Mouse (Mus musculus): ENCODE measurements around the gene Bcdin3d. TPM values are rescaled to one million over a fixed set of nuclear protein-coding genes. Genes with fewer than 3 reads are reported as not detected.

Gene Bcdin3d
- polyA plus RNA-seq, 1 experiment from 2014 or later: 26.9 TPM

DNA sequence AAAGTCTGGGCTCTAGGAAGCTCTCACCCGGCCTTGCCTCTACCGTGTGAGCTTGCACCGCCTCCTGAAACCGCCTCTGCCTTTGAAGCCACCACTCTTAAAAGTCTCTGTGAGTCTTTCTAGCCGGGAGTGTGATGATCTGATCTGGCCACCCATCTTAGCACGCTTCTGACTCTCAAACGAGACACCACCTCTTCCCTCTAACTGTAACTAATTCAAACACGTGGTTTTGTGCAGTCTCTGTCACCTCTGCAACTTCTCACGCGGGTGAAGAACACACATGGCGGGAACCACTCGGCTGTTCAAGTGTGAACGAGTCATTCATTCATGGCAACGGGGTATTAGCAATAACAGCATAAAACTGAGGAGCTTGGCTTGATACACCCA lies 2.9 kb downstream of the Bcdin3d start:
- peaks cover 14% of the 10 kb centered on the region for H3K4me1 ChIP-seq (replicated peaks)
- H3K27me3 ChIP-seq: no peaks in the 10 kb centered on the region
- H3K9ac ChIP-seq (replicated peaks): no peak overlapping the region
- ATAC-seq: no peak
- H3K4me3 ChIP-seq (replicated peaks): no peak overlapping the region
- H3K9me3 ChIP-seq: no peaks in the 10 kb centered on the region
- no peak overlapping the region for H3K4me2 ChIP-seq (replicated peaks)
- WGBS: 81% methylated on average over 14 of the region's 14 CpGs
- no peak overlapping the region for H3K27ac ChIP-seq
- H3K36me3 ChIP-seq: peaks cover 7% of the 10 kb centered on the region

DNA sequence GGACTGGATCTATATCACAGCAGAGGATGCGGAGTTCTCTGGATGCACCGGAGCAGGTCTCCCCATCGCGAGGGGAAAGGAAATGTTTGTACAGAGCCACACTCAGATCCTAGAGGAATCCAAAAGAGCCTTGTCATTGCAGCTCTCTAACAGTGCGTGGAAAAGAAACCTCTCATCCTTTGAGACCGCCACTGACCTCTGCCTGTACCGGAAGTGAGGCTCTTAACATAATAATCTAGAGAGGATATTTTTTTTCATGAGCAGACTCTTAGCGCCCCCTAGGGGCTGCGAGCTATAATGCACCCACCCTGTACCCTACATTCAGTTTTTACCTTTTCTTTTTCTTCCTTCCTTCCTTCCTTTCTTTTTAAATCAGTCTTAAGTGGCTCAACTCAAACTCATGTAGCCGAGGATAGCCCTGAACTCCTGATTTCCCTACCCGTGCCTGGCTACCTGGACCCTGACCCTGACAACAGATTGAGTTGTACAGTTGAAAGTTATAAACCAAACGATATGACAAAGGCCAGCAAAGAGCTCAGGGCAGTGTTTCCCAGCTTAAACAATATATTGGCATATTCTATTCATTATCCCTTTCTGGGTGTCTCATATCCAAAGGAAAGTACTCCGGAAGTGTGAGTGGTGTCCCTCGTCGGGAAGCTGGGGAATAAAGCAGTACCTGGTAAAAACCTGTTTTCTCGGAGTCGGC lies 3.4 kb downstream of the Bcdin3d start:
- H3K4me2 ChIP-seq (replicated peaks): peak overlapping the region; percentile 19; the same call in 1 of the 2 replicates
- ATAC-seq: no peak
- H3K27ac ChIP-seq: peak overlapping the region; percentile 16; the same call in 1 of the 2 replicates
- WGBS: 64% methylated on average over 17 of the region's 17 CpGs
- no peaks in the 10 kb centered on the region for H3K9me3 ChIP-seq
- H3K9ac ChIP-seq (replicated peaks): 0 out of 2 replicates have a peak overlapping the region, but pooled peaks have one; percentile 14
- peaks cover 10% of the 10 kb centered on the region for H3K36me3 ChIP-seq
- H3K4me3 ChIP-seq (replicated peaks): no peak overlapping the region
- H3K27me3 ChIP-seq: no peaks in the 10 kb centered on the region
- H3K4me1 ChIP-seq (replicated peaks): peaks cover 14% of the 10 kb centered on the region

DNA sequence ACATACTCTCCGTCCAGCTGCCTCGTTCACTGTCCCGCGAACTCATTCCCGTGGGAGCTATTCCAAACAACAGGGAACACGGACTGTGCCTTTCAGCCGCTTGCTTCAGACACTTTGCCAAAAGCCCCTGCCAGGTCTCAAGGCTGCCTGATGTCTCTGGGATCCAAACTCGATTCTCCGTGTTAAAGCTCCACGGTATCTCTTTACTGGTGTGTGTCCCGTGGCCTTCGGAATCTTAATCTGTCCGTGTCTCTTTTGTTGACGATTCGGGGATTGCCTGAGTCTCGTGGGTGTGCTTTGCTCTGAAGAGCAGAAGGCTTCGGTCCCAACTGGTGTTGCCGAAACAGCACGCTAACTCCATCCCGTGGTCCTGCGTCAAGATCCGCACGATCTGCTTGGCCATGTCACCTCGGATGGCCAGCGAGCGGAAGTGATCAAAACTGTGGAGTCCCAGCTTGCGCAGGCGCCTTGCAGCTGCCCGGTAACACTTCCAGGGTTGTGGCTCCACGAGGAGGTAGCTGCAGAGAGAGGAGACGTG lies 4.2 kb downstream of the Bcdin3d start:
- H3K27ac ChIP-seq: 0 out of 2 replicates have a peak overlapping the region, but pooled peaks have one; percentile 16
- no peak overlapping the region for H3K9ac ChIP-seq (replicated peaks)
- H3K36me3 ChIP-seq: peaks cover 10% of the 10 kb centered on the region
- ATAC-seq: no peak
- no peak overlapping the region for H3K4me3 ChIP-seq (replicated peaks)
- peaks cover 14% of the 10 kb centered on the region for H3K4me1 ChIP-seq (replicated peaks)
- H3K4me2 ChIP-seq (replicated peaks): peak overlapping the region; percentile 19; the same call in 1 of the 2 replicates
- H3K27me3 ChIP-seq: no peaks in the 10 kb centered on the region
- no peaks in the 10 kb centered on the region for H3K9me3 ChIP-seq
- WGBS: 92% methylated on average over 31 of the region's 31 CpGs

DNA sequence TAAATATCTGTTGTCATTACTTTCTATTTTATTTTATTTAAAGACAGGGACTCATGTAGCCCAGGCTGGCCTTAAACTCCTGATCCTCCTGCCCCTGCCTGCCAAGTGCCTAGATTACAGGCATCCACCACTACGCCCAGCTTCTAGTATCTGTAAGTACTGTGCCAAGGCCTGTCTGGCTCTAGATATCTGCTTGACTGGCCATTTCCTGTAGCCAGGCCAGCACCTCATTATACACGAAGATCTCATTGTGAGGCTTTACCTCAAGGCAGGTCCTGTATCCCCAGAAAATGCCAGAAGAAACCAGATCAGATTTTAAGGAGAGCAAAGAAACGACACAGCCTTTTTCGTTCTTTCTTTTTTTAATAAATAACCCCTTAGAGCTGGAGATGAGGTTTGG lies 4.8 kb downstream of the Bcdin3d start:
- Histone ChIP-seq H3K9ac (replicated peaks) (no peak overlapping the region), H3K27me3 (no peaks in the 10 kb centered on the region)

DNA sequence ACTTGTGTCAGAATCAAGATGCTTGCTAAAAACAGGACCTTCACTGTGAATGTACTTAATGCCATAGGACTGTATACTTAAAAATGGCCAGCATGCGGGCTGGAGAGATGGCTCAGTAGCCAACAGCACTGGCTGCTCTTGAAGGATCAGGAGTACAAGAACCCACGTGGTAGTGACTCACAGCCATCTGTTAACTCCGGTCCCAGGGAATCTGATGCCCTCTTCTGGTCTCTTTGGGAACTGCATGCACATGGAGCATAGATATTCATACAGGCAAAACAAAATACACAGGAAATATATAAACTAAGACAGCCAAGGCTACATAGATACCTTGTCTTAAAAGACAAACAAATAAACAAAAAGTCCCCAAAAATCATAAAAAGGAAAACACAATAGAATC lies 5.5 kb downstream of the Bcdin3d start:
- 41% methylated on average over 3 of the region's 3 CpGs for WGBS
- peaks cover 10% of the 10 kb centered on the region for H3K36me3 ChIP-seq
- no peaks in the 10 kb centered on the region for H3K27me3 ChIP-seq
- H3K9ac ChIP-seq (replicated peaks): no peak overlapping the region
- no peak overlapping the region for H3K4me2 ChIP-seq (replicated peaks)
- H3K4me3 ChIP-seq (replicated peaks): no peak overlapping the region
- 0 out of 2 replicates have a peak, but pooled peaks have one; percentile 45 for ATAC-seq
- H3K9me3 ChIP-seq: no peaks in the 10 kb centered on the region
- no peak overlapping the region for H3K27ac ChIP-seq
- peaks cover 10% of the 10 kb centered on the region for H3K4me1 ChIP-seq (replicated peaks)

More for the DNA sequence above, 4.8 kb downstream of the Bcdin3d start:
- ATAC-seq: no peak
- Histone ChIP-seq H3K9me3 (no peaks in the 10 kb centered on the region), H3K27ac (no peak overlapping the region), H3K4me3 (replicated peaks) (no peak overlapping the region), H3K36me3 (peaks cover 10% of the 10 kb centered on the region), H3K4me1 (replicated peaks) (peaks cover 11% of the 10 kb centered on the region), H3K4me2 (replicated peaks) (no peak overlapping the region)
- 90% methylated on average over 4 of the region's 4 CpGs for WGBS

DNA sequence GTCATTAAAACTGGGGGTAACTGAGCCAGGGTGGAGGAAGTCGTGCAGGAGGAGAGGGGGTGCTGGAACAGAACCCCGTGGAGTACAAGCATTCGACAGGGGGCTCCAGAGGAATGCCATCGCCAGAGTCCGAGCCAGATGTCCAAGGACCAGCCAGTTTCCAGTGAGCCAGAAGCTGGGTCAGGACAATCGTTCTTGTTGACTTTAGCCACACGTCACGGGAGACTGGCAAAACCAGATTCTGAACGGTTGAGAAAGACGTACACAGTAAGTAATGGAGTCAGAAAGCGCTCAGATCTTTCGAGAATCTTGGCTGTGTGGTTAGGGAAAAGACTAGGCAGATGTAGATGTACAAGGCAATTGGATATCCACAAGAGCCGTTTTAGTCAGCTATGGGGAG lies 11.3 kb downstream of the Bcdin3d start:
- H3K4me3 ChIP-seq (replicated peaks): no peak overlapping the region
- H3K4me2 ChIP-seq (replicated peaks): no peak overlapping the region
- no peaks in the 10 kb centered on the region for H3K27me3 ChIP-seq
- peaks cover 5% of the 10 kb centered on the region for H3K4me1 ChIP-seq (replicated peaks)
- H3K9me3 ChIP-seq: no peaks in the 10 kb centered on the region
- no peak overlapping the region for H3K9ac ChIP-seq (replicated peaks)
- no peak overlapping the region for H3K27ac ChIP-seq
- ATAC-seq: no peak
- 75% methylated on average over 13 of the region's 13 CpGs for WGBS
- H3K36me3 ChIP-seq: peaks cover 3% of the 10 kb centered on the region; the same call in 1 of the 2 replicates

DNA sequence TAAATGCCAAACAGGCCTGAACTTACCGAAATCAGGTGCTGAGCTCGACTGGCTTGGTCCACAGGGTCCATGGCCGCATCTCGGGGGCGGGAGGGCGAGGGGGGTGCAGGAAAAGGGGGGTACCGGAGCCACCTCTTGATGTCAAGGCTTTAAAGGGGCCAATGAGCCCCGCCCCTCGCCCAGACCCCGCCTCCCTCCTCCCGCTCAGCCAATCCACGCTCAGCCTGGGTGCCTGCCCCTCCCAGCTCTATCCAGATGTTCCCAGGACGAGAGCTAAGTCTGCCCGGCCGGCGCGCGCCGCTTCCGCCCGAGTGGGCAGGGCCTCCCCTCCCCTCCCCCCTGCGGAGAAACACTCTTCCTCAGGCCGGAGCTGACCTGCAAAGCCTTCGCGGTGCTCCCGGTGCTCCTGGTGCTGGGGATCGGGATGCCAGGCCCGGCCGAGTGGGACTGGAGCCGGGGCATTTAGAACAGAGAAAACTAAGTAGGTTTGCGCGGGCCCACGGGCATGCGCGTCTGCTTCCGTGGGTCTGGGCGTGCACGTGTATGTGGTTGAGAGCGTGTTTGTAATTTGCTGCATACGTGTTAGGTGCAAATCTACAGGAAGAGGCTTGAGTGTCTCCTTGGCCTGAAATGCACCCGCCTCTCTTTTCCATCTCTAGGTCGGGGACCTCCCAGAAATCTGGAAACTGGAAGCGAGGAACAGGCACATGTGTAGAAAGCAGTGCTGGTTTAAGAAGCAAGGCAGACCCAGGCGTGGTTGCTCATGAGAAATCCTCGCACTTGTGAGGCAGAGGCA lies 16.7 kb downstream of the Bcdin3d start, which contains the start of gene Nckap5l:
Gene Nckap5l (minus strand): TSS at position 143 of the 796 bp plus-strand sequence.
- 1% methylated on average over 44 of the region's 45 CpGs for WGBS
- Histone ChIP-seq H3K4me3 (replicated peaks) (peak within 1 kb of the TSS; percentile 88), H3K9me3 (no peaks in the 10 kb centered on the region), H3K36me3 (peaks cover 3% of the 10 kb centered on the region; the same call in 1 of the 2 replicates), H3K4me1 (replicated peaks) (peaks cover 46% of the 10 kb centered on the region), H3K27me3 (no peaks in the 10 kb centered on the region), H3K9ac (replicated peaks) (peak within 1 kb of the TSS; percentile 78), H3K4me2 (replicated peaks) (peak within 1 kb of the TSS; percentile 82), H3K27ac (peak within 1 kb of the TSS; percentile 88)
- ATAC-seq: peak; percentile 93

DNA sequence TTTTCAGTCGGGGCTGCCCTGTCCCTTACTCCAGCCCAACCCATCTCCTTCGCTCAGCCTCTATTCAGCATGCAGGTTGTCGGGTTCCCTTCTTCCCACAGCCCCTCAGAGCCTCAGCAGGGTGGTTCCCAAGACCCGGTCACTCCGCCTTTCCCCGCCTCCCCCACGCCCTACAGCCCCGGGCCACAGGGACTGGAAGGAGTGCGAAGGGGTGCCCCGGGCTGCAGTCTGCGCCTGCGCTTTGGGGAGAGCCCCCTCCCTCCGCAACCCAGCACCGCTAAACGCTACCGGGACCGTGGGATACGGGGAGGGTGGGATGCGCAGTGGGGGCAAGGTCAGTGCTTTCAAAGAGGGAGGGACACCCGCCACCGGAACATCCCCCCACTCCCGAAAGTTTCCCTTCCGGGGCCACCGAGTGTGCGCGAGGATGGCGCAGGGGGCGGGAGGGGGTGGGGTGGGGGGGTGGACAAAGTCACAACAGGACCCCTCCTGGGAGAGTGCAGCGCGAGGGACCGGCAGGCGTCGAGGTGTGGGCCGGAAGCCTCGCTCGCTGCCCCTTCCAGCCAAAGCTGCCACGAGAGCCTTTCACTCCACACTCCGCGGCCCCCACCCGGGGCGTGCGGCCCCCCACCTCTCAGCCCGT lies 17.4 kb downstream of the Bcdin3d start:
- Histone ChIP-seq H3K4me2 (replicated peaks) (peak overlapping the region; percentile 82), H3K4me3 (replicated peaks) (peak overlapping the region; percentile 88), H3K9me3 (no peaks in the 10 kb centered on the region), H3K27me3 (no peaks in the 10 kb centered on the region), H3K4me1 (replicated peaks) (peaks cover 49% of the 10 kb centered on the region), H3K27ac (peak overlapping the region; percentile 88), H3K9ac (replicated peaks) (peak overlapping the region; percentile 78), H3K36me3 (peaks cover 3% of the 10 kb centered on the region; the same call in 1 of the 2 replicates)
- WGBS: 0% methylated on average over 33 of the region's 43 CpGs
- peak; percentile 83 for ATAC-seq

DNA sequence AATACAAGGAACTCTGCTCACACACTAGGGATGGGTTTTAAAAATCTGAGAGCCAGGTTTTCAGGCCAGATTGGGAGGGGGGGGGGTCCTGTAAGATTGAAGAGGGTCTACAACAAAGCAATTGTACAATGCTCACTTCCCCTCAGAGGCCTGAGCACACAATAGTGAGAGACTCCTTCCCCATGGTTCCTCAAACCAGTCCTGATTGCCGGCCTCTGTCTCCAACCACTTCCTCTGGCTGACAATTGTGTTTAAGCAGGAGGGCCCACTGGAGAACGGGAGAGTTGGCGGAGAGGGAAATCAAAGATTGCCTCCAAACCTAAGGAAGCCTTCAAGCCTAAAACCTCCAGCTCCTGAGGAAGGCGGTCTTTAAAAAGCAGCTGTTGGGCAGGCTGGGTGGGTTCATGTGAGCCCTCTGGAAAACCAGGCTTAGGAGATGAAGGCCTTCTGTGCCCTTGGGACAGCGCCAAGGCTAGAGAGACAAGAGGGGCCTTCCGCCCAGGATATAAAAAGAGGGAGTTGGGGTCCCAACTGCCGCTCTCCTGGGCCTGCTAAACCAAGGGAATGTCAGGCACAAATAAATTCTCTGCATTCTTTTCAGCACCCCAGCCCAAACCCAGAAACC lies 18.1 kb downstream of the Bcdin3d start:
- WGBS: 17% methylated on average over 7 of the region's 7 CpGs
- Histone ChIP-seq H3K4me1 (replicated peaks) (peaks cover 49% of the 10 kb centered on the region), H3K27ac (peak overlapping the region; percentile 88), H3K9ac (replicated peaks) (peak overlapping the region; percentile 78), H3K4me2 (replicated peaks) (peak overlapping the region; percentile 82), H3K27me3 (no peaks in the 10 kb centered on the region), H3K4me3 (replicated peaks) (peak overlapping the region; percentile 88), H3K9me3 (no peaks in the 10 kb centered on the region), H3K36me3 (peaks cover 3% of the 10 kb centered on the region; the same call in 1 of the 2 replicates)
- ATAC-seq: peak; percentile 3; the same call in 1 of the 2 replicates

DNA sequence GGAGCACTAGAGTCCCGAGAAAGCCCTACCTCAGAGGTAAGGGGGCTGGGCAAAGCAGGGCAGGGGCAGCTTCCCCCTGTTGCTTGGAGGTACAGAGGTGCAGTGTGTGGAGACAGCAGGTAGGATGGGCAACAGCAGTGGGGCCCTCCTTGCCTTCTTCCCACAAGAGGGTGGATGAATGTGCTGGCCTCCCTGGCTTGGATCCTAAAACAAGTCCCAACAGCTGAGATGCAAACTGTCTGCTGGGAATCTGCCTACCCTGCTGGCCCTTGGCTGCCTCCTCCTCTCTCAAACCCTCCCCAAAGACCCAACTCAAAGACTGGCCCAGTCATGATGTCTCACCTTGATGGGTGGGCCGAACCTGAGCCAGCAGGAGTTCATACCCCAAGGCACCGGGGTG lies 19.1 kb downstream of the Bcdin3d start:
- peaks cover 3% of the 10 kb centered on the region; the same call in 1 of the 2 replicates for H3K36me3 ChIP-seq
- no peak overlapping the region; the same call in 1 of the 2 replicates for H3K9ac ChIP-seq (replicated peaks)
- no peaks in the 10 kb centered on the region for H3K27me3 ChIP-seq
- H3K4me1 ChIP-seq (replicated peaks): peaks cover 49% of the 10 kb centered on the region
- H3K4me3 ChIP-seq (replicated peaks): peak overlapping the region; percentile 88; the same call in 1 of the 2 replicates
- no peaks in the 10 kb centered on the region for H3K9me3 ChIP-seq
- ATAC-seq: no peak
- peak overlapping the region; percentile 82 for H3K4me2 ChIP-seq (replicated peaks)
- WGBS: 88% methylated on average over 3 of the region's 3 CpGs
- H3K27ac ChIP-seq: no peak overlapping the region
